Mouse (Mus musculus) midbrain, embryonic 11.5 days (tissue): ENCODE measurements around the gene Sfrp5. TPM values are rescaled to one million over a fixed set of nuclear protein-coding genes. Genes with fewer than 3 reads are reported as not detected.

ENCODE experiments used
- ATAC-seq: fragments of 200-750 bp; cut with Nextera tagmentation; 2 replicates; pipeline ENCODE4 v1.8.0; 2017; ENCODE audit warnings: moderate TSS enrichment, moderate library complexity; ENCODE audit not compliant: low FRiP score
- DNase-seq: peaks from one replicate; pipeline ENCODE4 v3.0.0; 2015; ENCODE audit warnings: low spot score; ENCODE audit errors: missing footprints
- H3K27ac ChIP-seq: fragments of 300-500 bp; sonication (generic); 2 replicates; pipeline ENCODE4 v1.5.1; 2014; ENCODE audit warnings: low read depth, low read length
- H3K27me3 ChIP-seq: fragments of 300-500 bp; sonication (generic); 2 replicates; pipeline ENCODE4 v1.6.1; 2014; ENCODE audit warnings: mild to moderate bottlenecking, low read length, moderate library complexity, mixed read lengths; ENCODE audit not compliant: control insufficient read depth, insufficient read depth
- H3K36me3 ChIP-seq: fragments of 300-500 bp; sonication (generic); 2 replicates; pipeline ENCODE4 v1.6.1; 2014; ENCODE audit warnings: mild to moderate bottlenecking, low read length, moderate library complexity, mixed read lengths; ENCODE audit not compliant: control insufficient read depth, insufficient read depth
- H3K4me1 ChIP-seq: fragments of 300-500 bp; sonication (generic); 2 replicates; pipeline ENCODE4 v1.6.1; 2014; ENCODE audit warnings: low read length; ENCODE audit not compliant: control insufficient read depth, insufficient read depth
- H3K4me2 ChIP-seq: fragments of 300-500 bp; sonication (generic); 2 replicates; pipeline ENCODE4 v1.6.1; 2014; ENCODE audit warnings: mild to moderate bottlenecking, moderate library complexity
- H3K4me3 ChIP-seq: fragments of 300-500 bp; sonication (generic); 2 replicates; pipeline ENCODE4 v1.5.1; 2014; ENCODE audit warnings: low read depth, low read length
- H3K9ac ChIP-seq: fragments of 300-500 bp; sonication (generic); 2 replicates; pipeline ENCODE4 v1.6.1; 2014; ENCODE audit warnings: low read length
- H3K9me3 ChIP-seq: fragments of 300-500 bp; sonication (generic); 2 replicates; pipeline ENCODE4 v1.6.1; 2016; ENCODE audit warnings: low read length; ENCODE audit not compliant: control insufficient read depth
- WGBS: fragments of 180-500 bp; shearing (Covaris S2); extraction: QIAGEN DNeasy Blood & Tissue Kit; methylation state at CpG from one replicate; pipeline ENCODE4 v1.1.7; 2014; 5-methylcytosine and 5-hydroxymethylcytosine counted together
- polyA plus RNA-seq: library from polyadenylated mRNA; unstranded; fragments of >200 nt; fragmentation: Nextera tagmentation; extraction: Ambion mirVana; gene quantifications from 2 replicates; pipeline ENCODE4 v1.2.1, GENCODE M21; 2014

Gene Sfrp5
- polyA plus RNA-seq, 1 experiment from 2014 or later = 0.14 TPM

DNA sequence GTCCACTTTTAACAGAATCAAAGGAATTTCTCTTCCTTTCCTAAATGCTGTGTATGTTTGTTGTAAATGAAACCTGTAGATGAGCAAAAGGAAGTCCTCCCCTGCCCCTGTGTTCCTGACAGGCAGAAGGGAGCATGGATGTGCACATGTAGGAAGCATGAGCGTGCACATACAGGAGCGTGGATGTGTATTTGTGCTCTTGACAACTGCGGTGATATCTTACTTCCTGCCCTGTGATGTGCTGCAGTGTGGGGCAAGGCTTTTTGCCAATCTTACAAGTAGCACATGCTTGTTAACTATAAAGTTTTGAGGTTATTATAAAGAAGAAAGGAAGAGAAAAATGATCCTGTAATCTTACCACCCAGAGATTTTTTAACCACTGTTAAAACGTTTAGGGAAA lies 12.3 kb downstream of the Sfrp5 start:
- DNase-seq = no peak
- no peak overlapping the region for H3K4me3 ChIP-seq
- ATAC-seq = no peak

DNA sequence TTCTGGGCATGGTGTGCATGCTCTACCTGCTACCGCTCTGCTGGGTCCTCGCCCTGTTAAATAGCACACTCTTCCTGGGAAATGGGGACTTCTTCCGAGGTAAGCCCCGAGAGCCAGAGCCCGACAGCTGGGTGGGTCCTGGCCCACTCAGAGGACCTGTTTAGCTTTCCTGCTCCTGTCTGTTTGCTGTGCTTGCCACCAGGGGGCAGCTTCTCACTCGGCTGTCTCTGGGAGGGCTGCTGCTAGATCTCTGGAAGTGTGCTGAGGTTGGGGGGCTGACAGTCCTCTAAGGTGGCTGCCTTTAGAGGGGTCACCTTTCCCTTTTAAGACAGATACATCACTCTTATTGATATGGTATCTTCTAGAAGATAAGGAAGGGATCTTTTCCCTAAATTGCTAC lies 19.4 kb downstream of the Sfrp5 start:
- H3K9ac ChIP-seq = no peak overlapping the region
- 62% methylated on average over 6 of the region's 6 CpGs for WGBS
- ATAC-seq (no peak), DNase-seq (no peak)
- no peaks in the 10 kb centered on the region for H3K9me3 ChIP-seq
- H3K36me3 ChIP-seq = peaks cover 2% of the 10 kb centered on the region; the same call in 1 of the 2 replicates
- H3K4me2 ChIP-seq = no peak overlapping the region
- H3K27ac ChIP-seq = no peak overlapping the region
- H3K4me1 ChIP-seq = no peaks in the 10 kb centered on the region
- H3K27me3 ChIP-seq = no peaks in the 10 kb centered on the region
- no peak overlapping the region for H3K4me3 ChIP-seq

More for the DNA sequence above, 12.3 kb downstream of the Sfrp5 start:
- Histone ChIP-seq H3K9me3 (no peaks in the 10 kb centered on the region), H3K4me1 (no peaks in the 10 kb centered on the region), H3K36me3 (peaks cover 8% of the 10 kb centered on the region; the same call in 1 of the 2 replicates), H3K4me2 (no peak overlapping the region), H3K27me3 (no peaks in the 10 kb centered on the region), H3K9ac (no peak overlapping the region), H3K27ac (no peak overlapping the region)
- WGBS = 90% methylated on average over 4 of the region's 4 CpGs

DNA sequence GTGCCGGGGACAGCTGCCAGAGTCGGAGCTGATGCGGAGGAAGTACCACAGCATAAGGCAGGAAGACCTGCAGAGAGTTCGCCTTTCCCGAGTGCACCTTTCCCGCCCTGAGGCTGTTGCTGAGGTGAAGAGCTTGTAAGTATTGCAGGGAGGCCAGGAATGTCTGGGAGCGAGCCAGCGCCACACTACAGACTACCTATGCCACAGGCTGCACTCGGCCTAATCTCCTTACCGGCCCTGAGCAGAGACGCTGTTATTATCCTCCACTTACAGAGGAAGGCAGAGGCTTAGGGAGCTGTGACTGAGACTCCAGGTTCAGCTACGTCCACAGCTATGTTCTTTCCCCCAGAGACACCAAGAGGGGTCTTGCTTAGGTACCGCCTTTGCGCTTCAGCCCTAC lies 22.7 kb downstream of the Sfrp5 start:
- Histone ChIP-seq H3K27me3 (no peaks in the 10 kb centered on the region), H3K9me3 (no peaks in the 10 kb centered on the region), H3K4me1 (no peaks in the 10 kb centered on the region), H3K27ac (no peak overlapping the region), H3K36me3 (peaks cover 2% of the 10 kb centered on the region; the same call in 1 of the 2 replicates), H3K4me2 (no peak overlapping the region), H3K9ac (no peak overlapping the region), H3K4me3 (no peak overlapping the region)
- no peak for ATAC-seq
- DNase-seq = no peak
- WGBS = 89% methylated on average over 14 of the region's 14 CpGs

DNA sequence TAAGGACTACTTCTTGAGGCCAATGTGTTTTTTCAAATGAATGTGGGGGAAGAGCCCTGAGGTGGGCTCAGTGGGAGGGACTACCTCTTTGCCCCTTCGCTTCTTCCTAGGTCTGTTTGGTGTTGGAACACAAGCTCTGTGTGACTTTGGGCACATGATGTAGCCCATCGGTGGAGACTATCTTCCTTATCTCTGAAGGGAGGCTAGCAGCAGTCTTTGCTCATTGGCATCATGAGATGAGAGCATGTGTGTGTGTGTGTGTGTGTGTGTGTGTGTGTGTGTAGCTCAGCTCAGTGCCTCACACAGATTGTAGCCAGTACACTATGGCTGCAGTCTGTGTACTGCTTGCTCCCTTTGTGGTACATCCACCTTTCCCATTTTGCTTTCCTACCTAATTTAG lies 24.6 kb downstream of the Sfrp5 start:
- 95% methylated on average over 2 of the region's 2 CpGs for WGBS
- H3K4me2 ChIP-seq = no peak overlapping the region
- H3K27me3 ChIP-seq = no peaks in the 10 kb centered on the region
- H3K4me1 ChIP-seq = no peaks in the 10 kb centered on the region
- no peak overlapping the region for H3K27ac ChIP-seq
- H3K9me3 ChIP-seq = no peaks in the 10 kb centered on the region
- ATAC-seq = no peak
- H3K36me3 ChIP-seq = no peaks in the 10 kb centered on the region; the same call in 1 of the 2 replicates
- no peak overlapping the region for H3K9ac ChIP-seq
- DNase-seq = no peak
- H3K4me3 ChIP-seq = no peak overlapping the region

DNA sequence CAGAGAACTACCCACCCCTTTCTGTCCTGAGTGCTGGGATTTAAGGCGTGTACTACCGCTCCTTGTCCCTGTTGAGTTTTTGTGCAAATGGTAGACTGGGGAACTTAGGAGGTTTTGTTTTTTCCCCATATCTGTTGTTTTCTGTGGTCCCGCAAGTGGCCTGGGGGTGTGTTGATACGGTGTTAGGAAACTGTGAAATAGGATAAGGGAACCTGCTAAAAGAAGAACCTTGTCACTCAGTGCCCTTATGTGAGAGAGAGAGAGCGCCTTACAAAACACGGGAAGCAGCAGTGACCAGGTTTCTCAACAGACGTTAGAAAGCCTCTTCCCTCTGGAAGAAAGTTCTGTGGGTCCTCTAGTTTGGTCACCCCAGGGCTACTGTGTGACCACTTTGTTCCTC lies 25.2 kb downstream of the Sfrp5 start:
- Histone ChIP-seq H3K4me1 (no peaks in the 10 kb centered on the region), H3K36me3 (no peaks in the 10 kb centered on the region; the same call in 1 of the 2 replicates), H3K27me3 (no peaks in the 10 kb centered on the region), H3K4me2 (no peak overlapping the region), H3K27ac (no peak overlapping the region), H3K4me3 (no peak overlapping the region), H3K9ac (no peak overlapping the region), H3K9me3 (no peaks in the 10 kb centered on the region)
- no peak for DNase-seq
- WGBS = 72% methylated on average over 7 of the region's 7 CpGs
- ATAC-seq = no peak

DNA sequence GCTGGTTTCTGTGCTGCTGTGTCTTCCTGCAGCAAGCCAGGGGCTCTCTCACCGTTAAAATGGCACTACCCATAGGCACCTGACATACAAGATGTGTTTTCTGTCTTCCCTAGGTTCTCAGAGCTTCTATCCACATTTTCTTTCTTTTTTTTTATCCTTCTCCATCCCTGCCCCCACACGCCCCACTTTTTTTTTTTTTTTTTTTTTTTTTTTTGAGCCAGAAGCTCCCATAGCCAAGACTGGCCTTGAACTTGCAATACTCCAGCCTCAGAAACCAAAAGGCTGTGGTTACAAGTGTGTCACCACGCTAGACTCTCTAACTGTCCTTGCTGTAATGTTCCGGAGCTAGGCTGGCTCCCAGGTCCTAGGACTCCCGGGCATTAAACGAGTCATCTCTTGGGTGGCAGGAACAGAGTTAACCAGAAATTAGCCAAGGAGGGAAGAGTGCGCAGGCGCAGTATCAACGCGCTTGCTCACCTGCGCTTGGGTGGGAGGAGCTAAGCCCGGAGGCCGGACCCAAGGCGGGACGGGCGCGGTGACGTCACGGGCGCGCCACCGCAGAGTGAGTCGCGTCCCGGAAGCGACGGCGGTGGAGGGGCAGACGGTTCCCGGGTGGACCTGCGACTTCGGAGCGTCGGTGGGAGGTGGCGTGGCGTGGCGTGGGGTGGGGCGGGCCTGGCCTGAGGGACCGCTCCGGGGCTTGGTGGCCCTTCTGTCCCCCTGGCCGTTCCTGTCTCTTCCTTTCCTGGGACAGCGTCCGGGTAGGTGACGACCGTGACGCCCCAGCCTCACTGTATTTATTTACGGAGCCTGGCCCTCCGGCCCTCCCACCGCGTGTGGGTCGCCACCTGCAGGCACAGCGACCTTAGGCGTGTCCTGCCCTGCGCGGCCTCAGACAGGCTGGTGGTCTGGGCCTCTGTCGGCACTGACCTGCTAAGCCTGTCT lies 31.8 kb downstream of the Sfrp5 start:
- Histone ChIP-seq H3K4me3 (peak overlapping the region; percentile 79), H3K9me3 (no peaks in the 10 kb centered on the region), H3K9ac (peak overlapping the region; percentile 84), H3K36me3 (no peaks in the 10 kb centered on the region), H3K4me1 (peaks cover 9% of the 10 kb centered on the region; the same call in 1 of the 2 replicates), H3K4me2 (peak overlapping the region; percentile 86), H3K27ac (no peak overlapping the region), H3K27me3 (no peaks in the 10 kb centered on the region)
- DNase-seq (peak; percentile 99), ATAC-seq (peak; percentile 93)
- WGBS = 2% methylated on average over 45 of the region's 56 CpGs

DNA sequence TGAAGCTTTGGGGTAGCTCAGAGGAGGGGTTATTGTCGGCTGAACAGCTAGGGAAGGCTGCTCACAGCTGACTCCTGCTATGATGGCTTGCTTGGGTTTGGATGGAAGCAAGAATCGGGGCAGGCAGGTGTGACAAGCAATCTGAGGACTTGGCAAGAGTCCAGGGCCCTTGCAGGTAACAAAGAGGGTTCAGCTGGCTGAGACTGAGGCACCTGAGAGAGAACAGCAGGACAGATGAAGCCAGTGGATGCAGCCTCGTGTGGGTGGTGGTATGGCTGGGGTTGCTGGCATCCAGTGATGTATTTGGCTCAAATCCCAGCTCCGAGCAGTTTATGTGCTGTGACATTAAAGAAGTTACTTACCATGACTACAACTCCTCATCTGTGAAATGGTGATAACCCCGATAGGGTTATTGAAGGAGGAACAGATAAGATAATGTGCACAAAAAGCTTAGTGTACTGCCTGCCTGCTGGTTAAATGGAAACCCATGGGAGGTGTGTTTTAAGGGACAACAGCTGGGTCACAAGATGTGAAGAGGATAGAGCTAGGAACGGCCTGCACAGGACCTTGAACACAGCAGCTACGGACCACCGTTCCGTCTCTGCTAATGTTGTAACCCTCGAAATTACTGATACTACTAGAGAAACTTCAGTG lies 32.6 kb downstream of the Sfrp5 start:
- Histone ChIP-seq H3K4me1 (peaks cover 9% of the 10 kb centered on the region; the same call in 1 of the 2 replicates), H3K9ac (no peak overlapping the region), H3K27me3 (no peaks in the 10 kb centered on the region), H3K4me3 (no peak overlapping the region), H3K9me3 (no peaks in the 10 kb centered on the region), H3K27ac (no peak overlapping the region), H3K36me3 (no peaks in the 10 kb centered on the region), H3K4me2 (no peak overlapping the region)
- DNase-seq = no peak
- WGBS = 80% methylated on average over 10 of the region's 10 CpGs
- no peak for ATAC-seq

DNA sequence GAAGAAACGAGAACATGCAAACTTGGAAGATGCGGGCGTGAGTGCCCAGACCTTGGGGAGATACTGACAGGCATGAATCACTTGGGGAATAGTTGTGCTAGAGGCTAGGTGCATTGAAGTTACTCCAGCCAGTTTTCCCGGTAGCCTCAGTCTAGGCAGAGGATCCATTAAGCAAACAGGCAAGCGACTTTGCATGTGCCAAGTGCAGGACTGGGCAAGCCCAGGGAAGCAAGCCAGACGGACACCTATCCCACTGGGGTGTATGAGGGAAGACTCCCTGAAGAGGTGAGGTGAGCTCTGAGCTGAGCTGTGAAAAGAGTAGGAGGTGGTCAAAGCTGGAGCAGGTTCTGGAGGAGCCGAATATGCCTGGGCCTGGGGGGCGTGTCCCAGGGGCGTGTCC lies 34.6 kb downstream of the Sfrp5 start:
- Histone ChIP-seq H3K36me3 (no peaks in the 10 kb centered on the region), H3K4me2 (no peak overlapping the region), H3K27ac (no peak overlapping the region), H3K4me3 (no peak overlapping the region), H3K9ac (no peak overlapping the region), H3K9me3 (no peaks in the 10 kb centered on the region), H3K4me1 (peaks cover 9% of the 10 kb centered on the region; the same call in 1 of the 2 replicates), H3K27me3 (no peaks in the 10 kb centered on the region)
- WGBS = 69% methylated on average over 9 of the region's 9 CpGs
- no peak for DNase-seq
- ATAC-seq = no peak

DNA sequence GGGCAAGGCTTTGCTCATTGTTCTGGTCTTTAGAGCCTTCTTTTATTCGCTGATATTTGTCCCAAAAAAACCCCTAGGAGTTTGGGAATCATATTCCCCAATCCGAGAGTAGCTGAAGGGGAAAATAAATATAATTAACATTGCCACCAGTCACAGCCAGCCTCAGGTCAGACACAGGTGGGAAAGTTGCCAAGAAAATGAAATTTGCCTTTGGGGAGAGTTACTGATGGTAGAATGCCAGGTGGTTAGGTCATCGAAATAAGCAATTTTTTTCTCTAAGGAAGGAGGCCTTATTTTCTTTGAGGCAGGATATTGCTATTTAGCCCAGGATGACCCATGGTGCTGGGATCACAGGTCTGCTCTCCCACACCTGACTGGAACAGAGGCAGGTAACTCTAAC lies 35.3 kb downstream of the Sfrp5 start:
- no peaks in the 10 kb centered on the region for H3K36me3 ChIP-seq
- ATAC-seq (no peak), DNase-seq (no peak)
- 57% methylated on average over 3 of the region's 3 CpGs for WGBS
- H3K27me3 ChIP-seq = no peaks in the 10 kb centered on the region
- no peaks in the 10 kb centered on the region for H3K9me3 ChIP-seq
- no peak overlapping the region for H3K9ac ChIP-seq
- H3K27ac ChIP-seq = no peak overlapping the region
- H3K4me3 ChIP-seq = no peak overlapping the region
- peaks cover 9% of the 10 kb centered on the region; the same call in 1 of the 2 replicates for H3K4me1 ChIP-seq
- no peak overlapping the region for H3K4me2 ChIP-seq
